Mouse (Mus musculus) heart, postnatal 14 days (tissue): ENCODE measurements at regions not wholly inside any gene's neighbourhood (a gene's known extent, or its start where the extent isn't known, plus 50 kb on each side); places are given as distances from the start of the nearest gene placed in this dataset.

Experiments used
- DNase-seq, 2 experiments: peaks; one replicate each; pipeline ENCODE4 v3.0.0; 2021 to 2022
- intact Hi-C: fragments of 180-260 bp; cut with DNase I; formaldehyde crosslinking; loops from one replicate; pipeline ENCODE4 v1.15.1; 2025

GRCm38 (mm10) chr13:26594313-26594712 is 175.7 kb downstream of the Hdgfl1 start:
- intact Hi-C loops, result no loop called here
- DNase-seq, result no peak

GRCm38 (mm10) chr13:26593750-26594149 is 176.2 kb downstream of the Hdgfl1 start:
- no peak for DNase-seq
- intact Hi-C loops, result no loop called here

- no peak for DNase-seq
- intact Hi-C loops, result no loop called here
These were observed 193.9 kb downstream of the Hdgfl1 start for GRCm38 (mm10) chr13:26575890-26576543.

GRCm38 (mm10) chr13:26569422-26569821 is 200.5 kb downstream of the Hdgfl1 start:
- intact Hi-C loops, result no loop called here

GRCm38 (mm10) chr13:26564941-26565862 is 204.8 kb downstream of the Hdgfl1 start:
- DNase-seq, result no peak
- intact Hi-C loops, result no loop called here

More at GRCm38 (mm10) chr13:26569422-26569821, 200.5 kb downstream of the Hdgfl1 start:
- no peak for DNase-seq

GRCm38 (mm10) chr13:26558366-26558765 is 211.6 kb downstream of the Hdgfl1 start:
- intact Hi-C loops, result loop anchor here (10.0 kb wide), 1 partner anchor 624 kb away; no protein-coding TSS in a partner anchor
- DNase-seq, result no peak

- intact Hi-C loops, result loop anchor here (10.0 kb wide), 1 partner anchor 619 kb away; no protein-coding TSS in a partner anchor
- no peak for DNase-seq
These were observed 215.7 kb downstream of the Hdgfl1 start for GRCm38 (mm10) chr13:26554266-26554665.

GRCm38 (mm10) chr13:26552122-26552521 is 217.8 kb downstream of the Hdgfl1 start:
- intact Hi-C loops, result loop anchor here (10.0 kb wide), 1 partner anchor 617 kb away; no protein-coding TSS in a partner anchor
- DNase-seq, result no peak

- no peak for DNase-seq
- intact Hi-C loops, result no loop called here
These were observed 231.0 kb downstream of the Hdgfl1 start for GRCm38 (mm10) chr13:26538928-26539327.

- intact Hi-C loops, result no loop called here
- DNase-seq, result no peak
These were observed 233.4 kb downstream of the Hdgfl1 start for GRCm38 (mm10) chr13:26536575-26536974.

GRCm38 (mm10) chr13:26532761-26533160 is 237.2 kb downstream of the Hdgfl1 start:
- intact Hi-C loops, result no loop called here
- DNase-seq, result no peak

GRCm38 (mm10) chr13:26519054-26519453 is 250.9 kb downstream of the Hdgfl1 start:
- intact Hi-C loops, result no loop called here
- DNase-seq, result no peak

GRCm38 (mm10) chr13:26518425-26518824 is 251.5 kb downstream of the Hdgfl1 start:
- DNase-seq, result no peak
- intact Hi-C loops, result no loop called here

- no peak for DNase-seq
- intact Hi-C loops, result no loop called here
These were observed 252.3 kb downstream of the Hdgfl1 start for GRCm38 (mm10) chr13:26517646-26518045.

- intact Hi-C loops, result no loop called here
- DNase-seq, result no peak
These were observed 259.5 kb downstream of the Hdgfl1 start for GRCm38 (mm10) chr13:26510448-26510847.

GRCm38 (mm10) chr13:26509841-26510240 is 260.1 kb downstream of the Hdgfl1 start:
- intact Hi-C loops, result no loop called here
- no peak for DNase-seq

GRCm38 (mm10) chr13:26503744-26504143 is 266.2 kb downstream of the Hdgfl1 start:
- intact Hi-C loops, result no loop called here
- DNase-seq, result no peak

- intact Hi-C loops, result no loop called here
- no peak for DNase-seq
These were observed 272.9 kb downstream of the Hdgfl1 start for GRCm38 (mm10) chr13:26497086-26497485.

- no peak for DNase-seq
- intact Hi-C loops, result no loop called here
These were observed 274.1 kb downstream of the Hdgfl1 start for GRCm38 (mm10) chr13:26495871-26496270.

- DNase-seq, result no peak
- intact Hi-C loops, result no loop called here
These were observed 300.6 kb downstream of the Hdgfl1 start for GRCm38 (mm10) chr13:26469343-26469742.

- DNase-seq, result no peak
- intact Hi-C loops, result no loop called here
These were observed 302.4 kb downstream of the Hdgfl1 start for GRCm38 (mm10) chr13:26467526-26467925.
